Mouse (Mus musculus): ENCODE data around the gene F830045P16Rik. TPM values are rescaled to one million over a fixed set of nuclear protein-coding genes. Genes with fewer than 3 reads are reported as not detected.

Gene F830045P16Rik
- polyA plus RNA-seq, 1 experiment from 2014 or later, result not detected

GRCm38 (mm10) chr2:129540036-129540435, 3.6 kb upstream of the F830045P16Rik start:
- no peak overlapping the region for H3K4me3 ChIP-seq (replicated peaks)
- H3K9me3 ChIP-seq, result no peaks in the 10 kb centered on the region
- 80% methylated on average over 3 of the region's 3 CpGs for WGBS
- no peak overlapping the region for H3K4me2 ChIP-seq (replicated peaks)
- no peaks in the 10 kb centered on the region for H3K36me3 ChIP-seq
- no peaks in the 10 kb centered on the region for H3K27me3 ChIP-seq
- H3K9ac ChIP-seq (replicated peaks), result no peak overlapping the region
- no peak overlapping the region for H3K27ac ChIP-seq
- ATAC-seq, result 0 out of 2 replicates have a peak, but pooled peaks have one; percentile 44
- peaks cover 35% of the 10 kb centered on the region for H3K4me1 ChIP-seq (replicated peaks)

DNA sequence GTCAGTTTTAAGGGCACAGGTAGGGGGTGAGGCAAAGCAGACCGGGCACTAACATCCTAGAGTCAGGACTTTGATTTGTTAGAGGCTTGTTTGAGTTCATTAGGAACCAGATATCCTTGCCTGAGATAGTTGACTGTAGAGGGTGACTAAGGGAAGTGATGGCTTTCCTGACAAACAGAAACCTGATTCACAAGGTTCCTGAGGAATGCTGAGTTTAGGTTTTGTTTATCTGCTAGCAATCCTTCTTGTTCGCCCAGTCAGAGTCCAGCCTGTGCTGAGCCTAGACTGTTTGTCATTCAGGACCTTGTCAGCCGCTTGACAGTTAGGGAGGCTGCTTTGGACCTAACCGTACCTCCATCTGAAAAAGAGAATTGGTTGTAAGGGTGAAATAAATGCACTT, 2.8 kb upstream of the F830045P16Rik start:
- ATAC-seq, result no peak
- WGBS, result 81% methylated on average over 4 of the region's 4 CpGs
- Histone ChIP-seq H3K9ac (replicated peaks) (no peak overlapping the region), H3K36me3 (no peaks in the 10 kb centered on the region), H3K27me3 (no peaks in the 10 kb centered on the region), H3K4me3 (replicated peaks) (no peak overlapping the region), H3K4me2 (replicated peaks) (no peak overlapping the region), H3K4me1 (replicated peaks) (peaks cover 28% of the 10 kb centered on the region), H3K27ac (no peak overlapping the region), H3K9me3 (no peaks in the 10 kb centered on the region)

DNA sequence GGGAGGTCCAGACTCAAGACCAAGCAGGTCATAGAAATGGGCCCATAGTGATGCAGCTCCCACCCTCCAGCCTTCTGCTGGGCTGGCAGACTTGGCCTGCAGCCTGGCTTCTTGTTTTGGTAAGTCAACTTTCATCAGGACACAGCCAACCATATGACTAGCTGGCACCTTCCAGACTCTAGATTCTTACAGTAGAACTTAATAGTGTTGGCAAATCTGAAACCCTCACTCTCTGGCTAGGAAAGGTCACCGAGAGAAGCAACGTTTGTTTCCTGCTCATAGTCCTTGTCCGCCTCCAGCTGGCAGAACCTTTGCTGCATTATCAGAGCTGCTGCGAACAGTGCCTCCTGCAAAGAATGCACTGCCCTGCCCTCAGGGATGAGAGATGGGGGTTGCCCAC, 1.5 kb upstream of the F830045P16Rik start:
- no peak for ATAC-seq
- no peaks in the 10 kb centered on the region for H3K27me3 ChIP-seq
- H3K27ac ChIP-seq, result peak overlapping the region; percentile 37; the same call in 1 of the 2 replicates
- no peak overlapping the region for H3K4me3 ChIP-seq (replicated peaks)
- H3K36me3 ChIP-seq, result no peaks in the 10 kb centered on the region
- H3K9ac ChIP-seq (replicated peaks), result no peak overlapping the region
- no peaks in the 10 kb centered on the region for H3K9me3 ChIP-seq
- 84% methylated on average over 4 of the region's 4 CpGs for WGBS
- H3K4me2 ChIP-seq (replicated peaks), result no peak overlapping the region
- H3K4me1 ChIP-seq (replicated peaks), result peaks cover 28% of the 10 kb centered on the region

DNA sequence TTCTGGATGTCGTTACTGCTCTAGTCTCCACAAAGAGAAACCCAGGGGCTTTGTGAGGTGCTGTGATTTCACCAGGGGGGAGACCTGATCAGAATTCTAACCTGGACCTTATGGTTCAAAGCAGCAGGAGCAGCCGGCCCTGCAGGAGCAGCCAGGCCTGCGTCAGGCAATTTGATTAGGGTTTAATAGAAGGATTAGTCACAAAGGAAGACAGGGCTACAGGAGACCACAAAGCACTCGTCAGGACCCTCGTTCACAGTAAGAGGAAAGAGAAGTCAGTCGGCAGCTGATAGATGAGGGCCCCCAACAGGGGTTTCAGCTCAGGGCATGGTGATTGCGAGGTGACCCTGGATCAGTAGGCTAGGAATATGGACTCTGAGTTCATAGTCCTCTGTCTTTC, 958 bp upstream of the F830045P16Rik start:
- Histone ChIP-seq H3K27ac (peak overlapping the region; percentile 37), H3K27me3 (no peaks in the 10 kb centered on the region), H3K4me3 (replicated peaks) (no peak overlapping the region), H3K4me1 (replicated peaks) (peaks cover 28% of the 10 kb centered on the region), H3K9ac (replicated peaks) (no peak overlapping the region; the same call in 1 of the 2 replicates), H3K36me3 (no peaks in the 10 kb centered on the region), H3K4me2 (replicated peaks) (no peak overlapping the region), H3K9me3 (no peaks in the 10 kb centered on the region)
- WGBS, result 5% methylated on average over 7 of the region's 7 CpGs
- ATAC-seq, result peak; percentile 49; the same call in 1 of the 2 replicates

DNA sequence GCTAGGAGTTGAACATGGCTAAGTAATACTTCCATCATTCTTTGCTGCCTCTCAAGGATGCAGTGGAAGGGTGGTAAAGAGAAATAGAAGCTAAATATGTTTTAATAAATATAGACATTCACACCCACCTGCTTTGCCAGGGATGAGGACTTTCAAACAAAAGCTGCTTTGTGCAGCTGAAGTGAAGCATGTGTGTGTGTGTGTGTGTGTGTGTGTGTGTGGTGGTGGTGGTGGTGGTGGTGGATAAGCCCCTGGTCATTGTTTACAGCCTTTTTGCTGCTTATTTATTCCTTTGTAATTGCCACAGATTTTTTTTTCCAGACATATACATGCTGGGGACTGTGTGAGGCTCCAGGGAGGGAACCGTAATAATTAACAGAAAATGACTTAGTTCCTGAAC, 524 bp upstream of the F830045P16Rik start:
- peak overlapping the region; percentile 37 for H3K27ac ChIP-seq
- no peaks in the 10 kb centered on the region for H3K36me3 ChIP-seq
- H3K4me2 ChIP-seq (replicated peaks), result no peak overlapping the region
- H3K4me1 ChIP-seq (replicated peaks), result peaks cover 28% of the 10 kb centered on the region
- WGBS, result 25% methylated on average over 1 of the region's 1 CpGs
- no peak overlapping the region; the same call in 1 of the 2 replicates for H3K9ac ChIP-seq (replicated peaks)
- ATAC-seq, result no peak
- H3K9me3 ChIP-seq, result no peaks in the 10 kb centered on the region
- H3K27me3 ChIP-seq, result peaks cover 2% of the 10 kb centered on the region; the same call in 1 of the 2 replicates
- no peak overlapping the region for H3K4me3 ChIP-seq (replicated peaks)

- H3K36me3 ChIP-seq, result no peaks in the 10 kb centered on the region
- no peak overlapping the region for H3K27ac ChIP-seq
- 0 out of 2 replicates have a peak, but pooled peaks have one; percentile 8 for ATAC-seq
- peaks cover 27% of the 10 kb centered on the region for H3K4me1 ChIP-seq (replicated peaks)
- H3K27me3 ChIP-seq, result peaks cover 3% of the 10 kb centered on the region; the same call in 1 of the 2 replicates
- 41% methylated on average over 5 of the region's 5 CpGs for WGBS
- H3K9ac ChIP-seq (replicated peaks), result no peak overlapping the region
- H3K9me3 ChIP-seq, result no peaks in the 10 kb centered on the region
- no peak overlapping the region for H3K4me2 ChIP-seq (replicated peaks)
- no peak overlapping the region for H3K4me3 ChIP-seq (replicated peaks)
These were observed 1.4 kb downstream of the F830045P16Rik start for GRCm38 (mm10) chr2:129534886-129535591.

DNA sequence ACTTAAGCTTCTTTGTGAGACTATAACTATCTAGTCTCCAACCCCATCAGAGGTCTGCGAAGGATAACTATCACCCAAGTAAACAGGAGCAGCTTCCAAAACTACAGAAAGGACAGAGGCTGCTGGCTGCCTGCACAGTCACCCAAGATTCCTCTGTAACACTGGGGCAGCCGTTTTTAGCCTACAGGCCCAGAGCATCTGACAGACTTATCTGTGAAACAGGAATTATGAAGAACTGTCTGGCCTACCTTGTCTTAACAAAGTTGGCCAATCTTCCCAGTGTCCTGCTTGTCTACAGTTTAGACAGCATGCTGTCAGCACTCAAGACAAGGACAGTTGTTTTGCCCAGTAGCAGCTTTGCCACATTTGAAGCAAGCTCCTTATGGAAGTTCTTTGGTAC, 4.5 kb downstream of the F830045P16Rik start:
- Histone ChIP-seq H3K4me3 (replicated peaks) (no peak overlapping the region), H3K4me2 (replicated peaks) (no peak overlapping the region), H3K9me3 (no peaks in the 10 kb centered on the region), H3K27me3 (peaks cover 12% of the 10 kb centered on the region; the same call in 1 of the 2 replicates), H3K9ac (replicated peaks) (no peak overlapping the region), H3K36me3 (no peaks in the 10 kb centered on the region), H3K4me1 (replicated peaks) (peaks cover 23% of the 10 kb centered on the region), H3K27ac (no peak overlapping the region)
- no peak for ATAC-seq
- WGBS, result 83% methylated on average over 2 of the region's 2 CpGs

- Histone ChIP-seq H3K9me3 (no peaks in the 10 kb centered on the region), H3K9ac (replicated peaks) (no peak overlapping the region), H3K27me3 (peaks cover 12% of the 10 kb centered on the region; the same call in 1 of the 2 replicates), H3K4me3 (replicated peaks) (no peak overlapping the region), H3K27ac (no peak overlapping the region), H3K4me1 (replicated peaks) (peaks cover 15% of the 10 kb centered on the region), H3K4me2 (replicated peaks) (no peak overlapping the region), H3K36me3 (no peaks in the 10 kb centered on the region)
- ATAC-seq, result no peak
These were observed 5.3 kb downstream of the F830045P16Rik start for GRCm38 (mm10) chr2:129531102-129531501.

DNA sequence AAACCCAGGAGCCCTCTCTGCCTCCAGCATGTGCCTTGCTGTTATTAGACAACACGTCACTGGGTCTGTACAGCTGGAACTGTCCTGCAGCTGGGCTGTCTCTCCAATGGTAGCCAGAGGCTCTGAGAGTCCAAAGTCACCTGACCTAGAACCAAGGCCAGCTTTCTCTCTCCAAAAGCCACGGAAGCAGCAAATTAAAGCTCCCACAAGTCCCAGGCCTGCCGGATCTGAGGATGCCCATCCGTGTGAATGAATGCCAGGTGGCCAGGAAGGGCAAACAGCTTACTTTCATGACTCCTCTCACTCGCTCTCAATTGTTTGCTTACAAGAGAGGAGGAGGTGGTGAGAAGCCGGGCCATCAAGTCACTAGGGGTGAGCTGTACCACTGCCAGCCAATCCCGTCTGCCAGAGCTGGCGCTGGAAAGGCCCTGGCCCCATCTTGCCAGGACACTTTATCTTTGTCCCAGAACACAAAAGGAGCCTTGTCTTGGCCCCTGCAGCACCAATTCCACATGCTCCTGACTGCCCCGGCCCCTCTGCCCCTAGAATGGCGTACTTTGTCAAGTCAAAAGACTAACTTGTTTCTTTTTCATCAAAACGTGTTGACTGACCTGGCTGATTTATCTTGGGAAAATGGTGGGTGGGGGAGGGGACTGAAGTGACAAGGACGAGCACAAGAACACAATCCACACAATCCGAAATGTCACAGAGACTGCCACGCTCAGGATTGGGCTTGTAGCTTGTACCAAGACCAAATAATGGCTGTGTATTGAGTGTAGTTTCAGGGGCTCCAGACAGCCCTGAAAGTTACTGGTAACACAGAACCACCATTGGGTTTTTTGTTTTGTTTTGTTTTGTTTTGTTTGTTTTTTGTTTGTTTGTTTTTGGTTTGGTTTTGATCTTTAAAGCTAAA, 6.8 kb downstream of the F830045P16Rik start:
- ATAC-seq, result peak; percentile 58
- H3K4me1 ChIP-seq (replicated peaks), result peaks cover 9% of the 10 kb centered on the region
- H3K4me3 ChIP-seq (replicated peaks), result no peak overlapping the region
- no peak overlapping the region for H3K27ac ChIP-seq
- H3K36me3 ChIP-seq, result no peaks in the 10 kb centered on the region
- H3K9ac ChIP-seq (replicated peaks), result no peak overlapping the region
- H3K27me3 ChIP-seq, result peaks cover 12% of the 10 kb centered on the region; the same call in 1 of the 2 replicates
- H3K4me2 ChIP-seq (replicated peaks), result no peak overlapping the region
- 30% methylated on average over 14 of the region's 14 CpGs for WGBS
- no peaks in the 10 kb centered on the region for H3K9me3 ChIP-seq

DNA sequence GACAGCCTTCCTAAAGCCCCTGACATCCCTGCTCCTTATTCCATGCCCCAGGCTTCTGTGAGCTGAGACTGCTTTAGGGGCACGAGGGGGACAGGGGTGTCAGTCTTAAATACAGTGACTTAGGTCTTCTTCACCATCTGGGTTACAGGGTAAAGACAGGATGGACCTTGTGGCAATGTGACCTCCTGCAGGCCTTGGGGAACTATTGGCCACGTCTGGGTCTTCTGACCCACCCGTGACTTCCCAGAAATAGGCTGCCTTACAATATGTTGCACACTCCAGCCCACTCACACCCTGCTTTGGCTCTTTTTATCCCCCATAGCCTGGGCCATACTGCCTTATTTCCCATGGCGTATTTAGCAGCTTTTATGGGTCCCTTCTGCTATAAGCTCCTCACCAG, 8.5 kb downstream of the F830045P16Rik start:
- Histone ChIP-seq H3K9me3 (no peaks in the 10 kb centered on the region), H3K4me2 (replicated peaks) (no peak overlapping the region), H3K27me3 (peaks cover 12% of the 10 kb centered on the region; the same call in 1 of the 2 replicates), H3K27ac (no peak overlapping the region), H3K4me1 (replicated peaks) (peaks cover 9% of the 10 kb centered on the region), H3K36me3 (no peaks in the 10 kb centered on the region), H3K4me3 (replicated peaks) (no peak overlapping the region), H3K9ac (replicated peaks) (no peak overlapping the region)
- ATAC-seq, result no peak
- WGBS, result 90% methylated on average over 4 of the region's 4 CpGs

- Histone ChIP-seq H3K4me2 (replicated peaks) (no peak overlapping the region), H3K27ac (no peak overlapping the region), H3K4me1 (replicated peaks) (peaks cover 9% of the 10 kb centered on the region), H3K36me3 (no peaks in the 10 kb centered on the region), H3K27me3 (peaks cover 9% of the 10 kb centered on the region; the same call in 1 of the 2 replicates), H3K9me3 (no peaks in the 10 kb centered on the region), H3K4me3 (replicated peaks) (no peak overlapping the region), H3K9ac (replicated peaks) (no peak overlapping the region)
- 88% methylated on average over 4 of the region's 4 CpGs for WGBS
- ATAC-seq, result no peak
These were observed 10.1 kb downstream of the F830045P16Rik start for GRCm38 (mm10) chr2:129526322-129526721.

- no peak overlapping the region for H3K27ac ChIP-seq
- no peaks in the 10 kb centered on the region for H3K36me3 ChIP-seq
- H3K9ac ChIP-seq (replicated peaks), result no peak overlapping the region
- H3K27me3 ChIP-seq, result peaks cover 9% of the 10 kb centered on the region; the same call in 1 of the 2 replicates
- H3K4me3 ChIP-seq (replicated peaks), result no peak overlapping the region
- H3K9me3 ChIP-seq, result no peaks in the 10 kb centered on the region
- ATAC-seq, result no peak
- H3K4me1 ChIP-seq (replicated peaks), result peaks cover 9% of the 10 kb centered on the region
- no peak overlapping the region for H3K4me2 ChIP-seq (replicated peaks)
These were observed 10.8 kb downstream of the F830045P16Rik start for GRCm38 (mm10) chr2:129525644-129526043.
